Mouse (Mus musculus) heart, embryonic 16.5 days (tissue): ENCODE measurements around the gene Clec2l. TPM values are rescaled to one million over a fixed set of nuclear protein-coding genes. Genes with fewer than 3 reads are reported as not detected.

Experiments used
- ATAC-seq: fragments of 200-750 bp; cut with Nextera tagmentation; replicated peaks from 2 replicates; pipeline ENCODE4 v1.8.0; 2017; ENCODE audit warnings: moderate number of reproducible peaks; ENCODE audit not compliant: insufficient read depth, low FRiP score; ENCODE audit errors: extremely low read depth
- H3K27ac ChIP-seq: fragments of 300-500 bp; sonication (generic); 2 replicates; pipeline ENCODE4 v1.5.1; 2014; ENCODE audit warnings: mild to moderate bottlenecking, low read length, control low read depth, moderate library complexity
- H3K27me3 ChIP-seq: fragments of 300-500 bp; sonication (generic); 2 replicates; pipeline ENCODE4 v1.6.1; 2014; ENCODE audit warnings: low read length, mixed read lengths; ENCODE audit not compliant: control insufficient read depth, insufficient read depth
- H3K36me3 ChIP-seq: fragments of 300-500 bp; sonication (generic); 2 replicates; pipeline ENCODE4 v1.6.1; 2014; ENCODE audit not compliant: control insufficient read depth, insufficient read depth
- H3K4me1 ChIP-seq: fragments of 300-500 bp; sonication (generic); 2 replicates; pipeline ENCODE4 v1.6.1; 2014; ENCODE audit warnings: low read length, mixed read lengths; ENCODE audit not compliant: control insufficient read depth, insufficient read depth
- H3K4me2 ChIP-seq: fragments of 300-500 bp; sonication (generic); 2 replicates; pipeline ENCODE4 v1.6.1; 2014; ENCODE audit warnings: low read depth, mild to moderate bottlenecking, control low read depth, low read length
- H3K4me3 ChIP-seq: fragments of 300-500 bp; sonication (generic); 2 replicates; pipeline ENCODE4 v1.5.1; 2014; ENCODE audit warnings: mild to moderate bottlenecking, control low read depth, low read length
- H3K9ac ChIP-seq: fragments of 300-500 bp; sonication (generic); 2 replicates; pipeline ENCODE4 v1.6.1; 2014; ENCODE audit warnings: low read length, control low read depth
- H3K9me3 ChIP-seq: fragments of 300-500 bp; sonication (generic); replicated peaks from 2 replicates; pipeline ENCODE4 v1.6.1; 2016; ENCODE audit warnings: low read length; ENCODE audit not compliant: control insufficient read depth
- WGBS: fragments of 180-500 bp; shearing (Covaris S2); extraction: QIAGEN DNeasy Blood & Tissue Kit; methylation state at CpG from one replicate; pipeline ENCODE4 v1.1.7; 2014; 5-methylcytosine and 5-hydroxymethylcytosine counted together
- polyA plus RNA-seq: library from polyadenylated mRNA; unstranded; fragments of >200 nt; fragmentation: Nextera tagmentation; extraction: Ambion mirVana; gene quantifications from 2 replicates; pipeline ENCODE4 v1.2.1, GENCODE M21; 2015

Clec2l gene
- polyA plus RNA-seq, 1 experiment from 2014 or later, result 0.87 TPM

- Histone ChIP-seq H3K27ac (no peak overlapping the region), H3K9ac (no peak overlapping the region), H3K4me3 (no peak overlapping the region), H3K4me2 (no peak overlapping the region), H3K27me3 (peaks cover 4% of the 10 kb centered on the region; the same call in 1 of the 2 replicates), H3K9me3 (no peaks in the 10 kb centered on the region), H3K4me1 (peaks cover 3% of the 10 kb centered on the region; the same call in 1 of the 2 replicates), H3K36me3 (no peaks in the 10 kb centered on the region)
- no peak for ATAC-seq
- 72% methylated on average over 9 of the region's 9 CpGs for WGBS
These were observed 14.8 kb downstream of the Clec2l start for GRCm38 (mm10) chr6:38677629-38678028.

- Histone ChIP-seq H3K4me3 (no peak overlapping the region), H3K4me1 (no peaks in the 10 kb centered on the region), H3K27ac (no peak overlapping the region), H3K4me2 (no peak overlapping the region), H3K9ac (no peak overlapping the region), H3K36me3 (no peaks in the 10 kb centered on the region), H3K27me3 (no peaks in the 10 kb centered on the region), H3K9me3 (no peaks in the 10 kb centered on the region)
- no peak for ATAC-seq
- 71% methylated on average over 2 of the region's 2 CpGs for WGBS
These were observed 19.7 kb downstream of the Clec2l start for GRCm38 (mm10) chr6:38682532-38682931.

DNA sequence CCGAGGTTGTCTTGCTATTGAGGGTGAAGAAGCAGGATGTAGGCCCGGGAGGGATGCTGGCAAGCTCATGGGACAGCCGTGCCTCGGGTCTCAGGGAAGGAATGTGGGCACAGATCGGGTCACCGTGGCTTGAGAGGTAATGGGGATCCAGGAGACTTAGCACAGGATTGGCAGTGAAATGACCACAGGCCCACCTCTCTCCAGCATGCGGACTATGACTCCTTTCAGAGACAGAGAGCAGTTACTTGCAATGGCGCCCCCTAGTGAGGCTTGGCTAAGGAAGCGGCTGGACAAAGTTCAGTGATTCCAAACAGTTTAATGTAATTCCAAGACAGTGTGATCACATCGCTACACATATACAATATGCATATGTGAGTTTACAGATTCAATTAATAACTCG, 24.3 kb downstream of the Clec2l start:
- Histone ChIP-seq H3K9ac (no peak overlapping the region), H3K27me3 (no peaks in the 10 kb centered on the region), H3K36me3 (no peaks in the 10 kb centered on the region; the same call in 1 of the 2 replicates), H3K27ac (no peak overlapping the region), H3K4me3 (no peak overlapping the region), H3K9me3 (no peaks in the 10 kb centered on the region), H3K4me2 (no peak overlapping the region), H3K4me1 (peaks cover 4% of the 10 kb centered on the region; the same call in 1 of the 2 replicates)
- WGBS, result 64% methylated on average over 11 of the region's 11 CpGs
- ATAC-seq, result no peak

DNA sequence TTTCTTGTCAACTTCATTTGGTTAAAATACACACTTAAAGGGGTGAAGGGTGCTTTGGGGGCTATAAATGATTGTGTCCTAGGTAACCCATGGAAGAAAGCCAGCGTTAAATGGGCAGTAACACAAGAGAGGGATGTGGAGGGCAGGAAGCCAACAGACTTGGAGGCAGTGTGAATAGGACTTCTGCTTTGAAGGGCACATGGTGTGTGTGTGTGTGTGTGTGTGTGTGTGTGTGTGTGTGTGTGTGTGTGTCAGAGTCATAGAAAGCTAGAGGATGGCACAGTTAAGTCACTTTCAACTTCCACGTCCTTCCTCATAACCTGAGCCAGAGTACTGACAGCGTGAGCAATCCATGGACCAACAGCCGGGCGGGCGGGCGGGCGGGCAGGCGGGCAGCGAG, 26.0 kb downstream of the Clec2l start:
- 88% methylated on average over 10 of the region's 10 CpGs for WGBS
- peaks cover 4% of the 10 kb centered on the region; the same call in 1 of the 2 replicates for H3K4me1 ChIP-seq
- no peak overlapping the region for H3K4me2 ChIP-seq
- H3K4me3 ChIP-seq, result no peak overlapping the region
- ATAC-seq, result peak; percentile 55; the same call in 1 of the 2 replicates
- no peaks in the 10 kb centered on the region for H3K9me3 ChIP-seq
- H3K36me3 ChIP-seq, result no peaks in the 10 kb centered on the region; the same call in 1 of the 2 replicates
- H3K27me3 ChIP-seq, result no peaks in the 10 kb centered on the region
- no peak overlapping the region for H3K9ac ChIP-seq
- H3K27ac ChIP-seq, result no peak overlapping the region

DNA sequence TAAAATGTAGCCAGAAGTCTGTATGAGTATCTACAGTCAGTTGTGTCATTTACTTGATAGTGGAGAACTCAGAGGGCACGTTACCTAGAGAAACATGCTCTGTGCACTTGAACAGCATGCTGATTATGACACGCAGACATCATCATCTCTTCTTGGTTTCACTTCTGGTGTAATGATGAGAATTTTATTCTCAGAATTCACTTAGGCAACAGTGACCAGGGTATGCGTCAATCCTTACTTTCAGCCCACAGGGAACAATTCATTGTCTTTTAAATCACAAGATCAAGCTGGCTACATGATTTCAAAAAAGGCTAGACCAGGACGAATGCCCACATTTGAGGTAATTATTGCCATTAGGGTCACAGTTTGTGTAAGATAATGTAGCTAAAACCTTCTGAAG, 27.7 kb downstream of the Clec2l start:
- H3K9me3 ChIP-seq, result no peaks in the 10 kb centered on the region
- 83% methylated on average over 4 of the region's 4 CpGs for WGBS
- H3K4me2 ChIP-seq, result no peak overlapping the region
- no peak overlapping the region for H3K27ac ChIP-seq
- no peak overlapping the region for H3K4me3 ChIP-seq
- H3K4me1 ChIP-seq, result peaks cover 4% of the 10 kb centered on the region; the same call in 1 of the 2 replicates
- H3K9ac ChIP-seq, result no peak overlapping the region
- no peak for ATAC-seq
- H3K27me3 ChIP-seq, result no peaks in the 10 kb centered on the region
- H3K36me3 ChIP-seq, result no peaks in the 10 kb centered on the region; the same call in 1 of the 2 replicates

GRCm38 (mm10) chr6:38691052-38691451, 28.2 kb downstream of the Clec2l start:
- H3K36me3 ChIP-seq, result no peaks in the 10 kb centered on the region; the same call in 1 of the 2 replicates
- no peak overlapping the region for H3K4me3 ChIP-seq
- no peaks in the 10 kb centered on the region for H3K9me3 ChIP-seq
- H3K4me1 ChIP-seq, result peaks cover 4% of the 10 kb centered on the region; the same call in 1 of the 2 replicates
- WGBS, result 91% methylated on average over 5 of the region's 5 CpGs
- ATAC-seq, result no peak
- no peaks in the 10 kb centered on the region for H3K27me3 ChIP-seq
- H3K4me2 ChIP-seq, result no peak overlapping the region
- H3K27ac ChIP-seq, result no peak overlapping the region
- H3K9ac ChIP-seq, result no peak overlapping the region

DNA sequence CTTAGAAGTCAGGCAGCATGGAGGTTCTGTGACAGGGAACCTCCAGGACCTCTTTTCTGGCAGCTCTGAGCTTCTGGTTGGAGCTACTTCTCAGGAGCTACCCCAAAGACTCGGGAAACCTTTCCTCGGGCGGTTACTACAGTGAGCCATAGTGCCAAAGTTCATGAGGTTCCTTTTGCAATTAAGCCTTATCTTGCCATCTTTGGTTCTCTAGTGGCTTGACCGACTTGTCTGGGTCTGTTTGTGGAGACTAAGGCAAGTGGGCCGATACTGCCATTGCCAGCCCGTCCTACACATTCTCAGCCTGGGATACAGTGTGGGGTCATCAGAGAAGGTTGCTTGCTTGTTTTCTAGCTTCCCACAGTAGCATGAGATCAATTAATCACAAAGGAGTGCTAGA, 29.7 kb downstream of the Clec2l start:
- H3K4me3 ChIP-seq, result no peak overlapping the region
- peaks cover 4% of the 10 kb centered on the region; the same call in 1 of the 2 replicates for H3K4me1 ChIP-seq
- 85% methylated on average over 6 of the region's 6 CpGs for WGBS
- H3K27me3 ChIP-seq, result no peaks in the 10 kb centered on the region
- no peak overlapping the region for H3K27ac ChIP-seq
- H3K4me2 ChIP-seq, result no peak overlapping the region
- no peak for ATAC-seq
- H3K36me3 ChIP-seq, result peaks cover 3% of the 10 kb centered on the region
- no peaks in the 10 kb centered on the region for H3K9me3 ChIP-seq
- H3K9ac ChIP-seq, result no peak overlapping the region

- H3K4me2 ChIP-seq, result no peak overlapping the region
- no peaks in the 10 kb centered on the region; the same call in 1 of the 2 replicates for H3K4me1 ChIP-seq
- no peak overlapping the region for H3K27ac ChIP-seq
- H3K9me3 ChIP-seq, result no peaks in the 10 kb centered on the region
- H3K36me3 ChIP-seq, result peaks cover 16% of the 10 kb centered on the region
- 31% methylated on average over 9 of the region's 9 CpGs for WGBS
- H3K9ac ChIP-seq, result no peak overlapping the region
- H3K27me3 ChIP-seq, result no peaks in the 10 kb centered on the region
- ATAC-seq, result peak; percentile 78
- no peak overlapping the region for H3K4me3 ChIP-seq
These were observed 32.6 kb downstream of the Clec2l start for GRCm38 (mm10) chr6:38695380-38696054.

DNA sequence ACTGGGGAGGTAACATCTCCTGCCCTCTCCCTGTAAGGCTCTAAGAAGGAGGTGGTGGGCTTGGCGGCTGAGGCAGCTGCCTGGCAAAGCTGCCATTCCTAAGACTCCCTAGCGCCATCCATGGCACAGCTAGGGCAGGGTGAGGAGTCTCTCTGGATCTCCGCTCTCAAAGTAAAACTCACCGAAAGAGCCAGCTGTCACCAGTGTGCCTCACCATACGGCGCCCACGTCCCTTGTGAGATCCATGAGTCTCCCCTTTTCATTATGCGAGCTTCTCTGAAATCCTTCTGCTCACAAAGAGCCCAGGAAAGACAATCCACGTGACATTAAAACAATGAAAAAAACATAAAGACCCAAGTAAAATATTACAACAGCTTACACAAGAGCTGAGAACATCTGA, 33.7 kb downstream of the Clec2l start:
- peaks cover 17% of the 10 kb centered on the region for H3K36me3 ChIP-seq
- WGBS, result 86% methylated on average over 9 of the region's 9 CpGs
- H3K4me3 ChIP-seq, result no peak overlapping the region

More for the DNA sequence above, 33.7 kb downstream of the Clec2l start:
- no peaks in the 10 kb centered on the region; the same call in 1 of the 2 replicates for H3K4me1 ChIP-seq
- no peaks in the 10 kb centered on the region for H3K9me3 ChIP-seq
- no peak for ATAC-seq
- no peaks in the 10 kb centered on the region for H3K27me3 ChIP-seq
- H3K27ac ChIP-seq, result no peak overlapping the region
- no peak overlapping the region for H3K9ac ChIP-seq
- H3K4me2 ChIP-seq, result no peak overlapping the region
